Mouse (Mus musculus) liver, adult 2 months (tissue): ENCODE results near the gene Galnt15. TPM values are rescaled to one million over a fixed set of nuclear protein-coding genes. Genes with fewer than 3 reads are reported as not detected.

Source experiments
- DNase-seq: peaks from one replicate; pipeline ENCODE4 v3.0.0-alpha.2; 2011; ENCODE audit warnings: low read depth, low spot score; ENCODE audit errors: extremely low read depth
- H3K27ac ChIP-seq: fragments of 200-500 bp; replicated peaks from 2 replicates; pipeline ENCODE4 v1.5.1; 2012; ENCODE audit warnings: low read depth, mild to moderate bottlenecking, control low read depth, inconsistent platforms, low read length; ENCODE audit not compliant: insufficient read depth
- H3K27me3 ChIP-seq: fragments of 200-500 bp; 2 replicates; pipeline ENCODE4 v1.6.1; 2012; ENCODE audit warnings: mild to moderate bottlenecking, moderate library complexity, low read length, inconsistent platforms; ENCODE audit not compliant: control insufficient read depth, insufficient read depth
- H3K36me3 ChIP-seq: fragments of 200-500 bp; 2 replicates; pipeline ENCODE4 v1.6.1; 2012; ENCODE audit warnings: low read length, inconsistent platforms; ENCODE audit not compliant: control insufficient read depth, insufficient read depth
- H3K4me1 ChIP-seq: fragments of 200-500 bp; 2 replicates; pipeline ENCODE4 v1.6.1; 2011; ENCODE audit warnings: low read length; ENCODE audit not compliant: control insufficient read depth, insufficient read depth
- H3K4me3 ChIP-seq: fragments of 200-500 bp; 2 replicates; pipeline ENCODE4 v1.5.1; 2011; ENCODE audit warnings: low read depth, mild to moderate bottlenecking, control low read depth, low read length, moderate library complexity; ENCODE audit not compliant: insufficient read depth
- H3K79me2 ChIP-seq: fragments of 200-500 bp; 2 replicates; pipeline ENCODE4 v1.6.1; 2012; ENCODE audit warnings: inconsistent platforms, mild to moderate bottlenecking, low read length, moderate library complexity; ENCODE audit not compliant: control insufficient read depth, insufficient read depth
- H3K9ac ChIP-seq: fragments of 200-500 bp; 2 replicates; pipeline ENCODE4 v1.6.1; 2012; ENCODE audit warnings: low read depth, mild to moderate bottlenecking, control low read depth, inconsistent platforms, low read length
- CTCF ChIP-seq: fragments of 200-500 bp; IDR thresholded peaks from 2 replicates; pipeline ENCODE4 v1.5.1; 2011; ENCODE audit warnings: low read depth, low read length, control low read depth
- POLR2A ChIP-seq: fragments of 200-500 bp; IDR thresholded peaks from 2 replicates; pipeline ENCODE4 v1.6.1; 2011; ENCODE audit warnings: low read length, control low read depth; ENCODE audit not compliant: insufficient read depth; ENCODE audit errors: extremely low read depth
- WGBS: fragments of 180-500 bp; shearing (Covaris S2); methylation state at CpG from one replicate; pipeline ENCODE4 v1.1.7; 2018; 5-methylcytosine and 5-hydroxymethylcytosine counted together
- polyA plus RNA-seq: library from polyadenylated mRNA; depleted of rRNA; stranded (reverse); fragments of >200 nt; gene quantifications from 2 replicates; pipeline ENCODE4 v1.2.3, GENCODE M21; 2012
- total RNA-seq: library from RNA; depleted of rRNA; stranded (reverse); fragments of >200 nt; gene quantifications from 2 replicates; pipeline ENCODE4 v1.2.3, GENCODE M21; 2014

Gene Galnt15
- total and polyA plus RNA-seq, 2 experiments, result 0.62 to 0.92 TPM

GRCm38 (mm10) chr14:32093018-32093417 is 64.2 kb downstream of the Galnt15 start:
- 24% methylated on average over 1 of the region's 1 CpGs for WGBS

GRCm38 (mm10) chr14:32093500-32094117 is 64.8 kb downstream of the Galnt15 start:
- DNase-seq, result peak; percentile 80
- H3K27ac ChIP-seq, result peak overlapping the region; percentile 80
- peaks cover 38% of the 10 kb centered on the region for H3K36me3 ChIP-seq
- H3K9ac ChIP-seq, result peak overlapping the region; percentile 48
- H3K4me1 ChIP-seq, result peaks cover 13% of the 10 kb centered on the region
- H3K27me3 ChIP-seq, result no peaks in the 10 kb centered on the region
- WGBS, result 27% methylated on average over 11 of the region's 11 CpGs
- no peak for TF ChIP-seq POLR2A
- peaks cover 2% of the 10 kb centered on the region; the same call in 1 of the 2 replicates for H3K79me2 ChIP-seq
- H3K4me3 ChIP-seq, result peak overlapping the region; percentile 31; the same call in 1 of the 2 replicates

More at GRCm38 (mm10) chr14:32093018-32093417, 64.2 kb downstream of the Galnt15 start:
- H3K27me3 ChIP-seq, result no peaks in the 10 kb centered on the region
- peaks cover 15% of the 10 kb centered on the region for H3K4me1 ChIP-seq
- H3K4me3 ChIP-seq, result no peak overlapping the region
- peaks cover 33% of the 10 kb centered on the region for H3K36me3 ChIP-seq
- TF ChIP-seq POLR2A (no peak), CTCF (no peak)
- H3K27ac ChIP-seq, result peak overlapping the region; percentile 80
- no peak overlapping the region for H3K9ac ChIP-seq
- peaks cover 4% of the 10 kb centered on the region; the same call in 1 of the 2 replicates for H3K79me2 ChIP-seq
- peak; percentile 96 for DNase-seq

GRCm38 (mm10) chr14:32095646-32096045 is 66.9 kb downstream of the Galnt15 start:
- 69% methylated on average over 5 of the region's 5 CpGs for WGBS
- no peak for DNase-seq
- Histone ChIP-seq H3K79me2 (no peaks in the 10 kb centered on the region), H3K27me3 (no peaks in the 10 kb centered on the region), H3K27ac (no peak overlapping the region), H3K4me3 (no peak overlapping the region), H3K4me1 (peaks cover 11% of the 10 kb centered on the region), H3K9ac (no peak overlapping the region), H3K36me3 (peaks cover 56% of the 10 kb centered on the region)
- no peak for TF ChIP-seq POLR2A
- no peak for TF ChIP-seq CTCF

GRCm38 (mm10) chr14:32096740-32097139 is 68.0 kb downstream of the Galnt15 start:
- Histone ChIP-seq H3K27ac (no peak overlapping the region), H3K36me3 (peaks cover 56% of the 10 kb centered on the region), H3K4me3 (no peak overlapping the region), H3K79me2 (no peaks in the 10 kb centered on the region), H3K4me1 (peaks cover 11% of the 10 kb centered on the region), H3K9ac (no peak overlapping the region), H3K27me3 (no peaks in the 10 kb centered on the region)
- 85% methylated on average over 5 of the region's 5 CpGs for WGBS
- DNase-seq, result no peak
- no peak for TF ChIP-seq CTCF
- no peak for TF ChIP-seq POLR2A

- WGBS, result 98% methylated on average over 7 of the region's 7 CpGs
- H3K36me3 ChIP-seq, result peaks cover 63% of the 10 kb centered on the region
- H3K4me3 ChIP-seq, result no peak overlapping the region
Measured at GRCm38 (mm10) chr14:32097691-32098090, 68.9 kb downstream of the Galnt15 start.

GRCm38 (mm10) chr14:32098951-32099350 is 70.2 kb downstream of the Galnt15 start:
- TF ChIP-seq CTCF (no peak), POLR2A (no peak)
- H3K36me3 ChIP-seq, result peaks cover 68% of the 10 kb centered on the region
- H3K27me3 ChIP-seq, result no peaks in the 10 kb centered on the region
- H3K9ac ChIP-seq, result no peak overlapping the region
- WGBS, result 95% methylated on average over 3 of the region's 3 CpGs
- no peaks in the 10 kb centered on the region for H3K79me2 ChIP-seq
- no peak overlapping the region for H3K4me3 ChIP-seq
- no peak overlapping the region for H3K27ac ChIP-seq
- H3K4me1 ChIP-seq, result peaks cover under 1% of the 10 kb centered on the region; the same call in 1 of the 2 replicates
- DNase-seq, result no peak

More at GRCm38 (mm10) chr14:32097691-32098090, 68.9 kb downstream of the Galnt15 start:
- no peak for TF ChIP-seq POLR2A
- TF ChIP-seq CTCF, result no peak
- Histone ChIP-seq H3K79me2 (no peaks in the 10 kb centered on the region), H3K27ac (no peak overlapping the region), H3K4me1 (peaks cover 8% of the 10 kb centered on the region), H3K9ac (no peak overlapping the region), H3K27me3 (no peaks in the 10 kb centered on the region)
- DNase-seq, result no peak
